Mouse (Mus musculus) midbrain, postnatal 0 days (tissue): ENCODE results near the gene Zpbp. TPM values are rescaled to one million over a fixed set of nuclear protein-coding genes. Genes with fewer than 3 reads are reported as not detected.

Source experiments
- ATAC-seq: fragments of 200-750 bp; cut with Nextera tagmentation; 2 replicates; pipeline ENCODE4 v1.8.0; 2017; ENCODE audit warnings: moderate number of reproducible peaks, mild to moderate bottlenecking, moderate TSS enrichment, moderate library complexity; ENCODE audit not compliant: low FRiP score
- DNase-seq: peaks from one replicate; pipeline ENCODE4 v3.0.0-alpha.2; 2015; ENCODE audit warnings: low spot score
- H3K27ac ChIP-seq: fragments of 300-500 bp; sonication (generic); 2 replicates; pipeline ENCODE4 v1.5.1; 2014; ENCODE audit warnings: low read depth, mild to moderate bottlenecking, low read length, mixed read lengths
- H3K27me3 ChIP-seq: fragments of 300-500 bp; sonication (generic); 2 replicates; pipeline ENCODE4 v1.6.1; 2014; ENCODE audit warnings: low read length, control low read depth, mixed read lengths; ENCODE audit not compliant: insufficient read depth
- H3K36me3 ChIP-seq: fragments of 300-500 bp; sonication (generic); 2 replicates; pipeline ENCODE4 v1.6.1; 2014; ENCODE audit warnings: low read length, control low read depth, mixed read lengths; ENCODE audit not compliant: insufficient read depth
- H3K4me1 ChIP-seq: fragments of 300-500 bp; sonication (generic); 2 replicates; pipeline ENCODE4 v1.6.1; 2014; ENCODE audit warnings: mild to moderate bottlenecking, control low read depth, antibody characterized with exemption, low read length, mixed read lengths; ENCODE audit not compliant: insufficient read depth
- H3K4me2 ChIP-seq: fragments of 300-500 bp; sonication (generic); 2 replicates; pipeline ENCODE4 v1.6.1; 2014; ENCODE audit warnings: low read depth, mild to moderate bottlenecking, low read length, mixed read lengths; ENCODE audit not compliant: poor library complexity, severe bottlenecking
- H3K4me3 ChIP-seq: fragments of 300-500 bp; sonication (generic); 2 replicates; pipeline ENCODE4 v1.5.1; 2014; ENCODE audit warnings: low read depth, mild to moderate bottlenecking, low read length, moderate library complexity
- H3K9ac ChIP-seq: fragments of 300-500 bp; sonication (generic); replicated peaks from 2 replicates; pipeline ENCODE4 v1.6.1; 2014; ENCODE audit warnings: mild to moderate bottlenecking, low read length, moderate library complexity, mixed read lengths; ENCODE audit not compliant: poor library complexity, severe bottlenecking
- H3K9me3 ChIP-seq: fragments of 300-500 bp; sonication (generic); 2 replicates; pipeline ENCODE4 v1.6.1; 2016; ENCODE audit warnings: low read length, control low read depth
- CTCF ChIP-seq: IDR thresholded peaks from 2 replicates; pipeline ENCODE4 v1.5.1; 2016; ENCODE audit warnings: antibody characterized with exemption, mild to moderate bottlenecking
- WGBS: fragments of 180-500 bp; shearing (Covaris S2); extraction: QIAGEN DNeasy Blood & Tissue Kit; methylation state at CpG from one replicate; pipeline ENCODE4 v1.1.7; 2014; 5-methylcytosine and 5-hydroxymethylcytosine counted together
- polyA plus RNA-seq: library from polyadenylated mRNA; unstranded; fragments of >200 nt; fragmentation: Nextera tagmentation; extraction: Ambion mirVana; gene quantifications from 2 replicates; pipeline ENCODE4 v1.2.1, GENCODE M21; 2015
- total RNA-seq: library from RNA; depleted of rRNA; stranded (reverse); fragments of >200 nt; gene quantifications from 2 replicates; pipeline ENCODE4 v1.2.3, GENCODE M21; 2014; rRNA removed

Gene Zpbp
- total RNA-seq, result 3.7 and 3.8 TPM in 2 replicates
- polyA plus RNA-seq, result 2.2 and 2.5 TPM in 2 replicates

DNA sequence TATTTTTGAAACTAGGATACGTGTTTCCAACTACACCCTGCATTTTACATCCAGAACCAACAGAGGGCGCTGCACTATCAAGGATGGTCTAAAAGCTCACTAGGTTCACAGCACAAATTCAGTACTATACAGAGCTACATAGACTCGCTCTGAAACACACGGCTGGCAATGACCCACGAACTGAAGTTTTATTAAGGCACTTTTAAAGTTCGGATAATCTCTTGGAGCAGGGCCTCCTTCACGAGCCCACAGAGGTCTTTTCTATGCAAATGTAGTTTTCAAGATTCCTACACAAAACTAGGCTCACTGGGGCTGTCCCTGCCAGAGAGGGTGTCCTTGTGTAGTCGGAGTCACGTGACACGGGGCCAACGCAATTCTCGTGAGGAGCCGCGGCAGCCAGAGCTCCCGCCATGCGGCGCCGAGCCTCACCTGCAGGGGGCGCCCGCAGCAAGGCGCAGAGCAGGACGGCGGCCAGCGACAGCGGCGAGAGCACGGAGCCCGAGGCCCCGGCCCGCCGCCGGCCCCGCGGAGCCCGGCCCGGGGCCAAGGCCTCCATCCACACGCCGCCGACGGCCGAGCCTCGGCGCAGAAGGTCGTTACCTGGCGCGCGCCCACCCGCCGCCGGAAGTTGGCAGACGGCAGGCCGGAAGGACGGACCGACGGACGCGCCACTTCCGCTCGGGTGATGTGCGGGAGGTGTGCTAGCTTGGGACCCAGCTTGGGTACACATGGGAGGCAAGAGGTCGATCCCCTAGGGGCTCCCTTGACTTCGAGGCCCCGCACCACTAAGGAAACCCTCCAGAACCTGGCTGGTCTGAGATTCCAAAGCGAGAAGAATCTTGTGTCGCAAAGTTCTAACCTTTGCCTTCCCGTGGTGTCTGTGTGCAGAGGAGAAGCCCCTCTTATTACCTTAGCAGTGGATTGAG, at the start of gene Zpbp, which contains the start of gene Spata48:
Gene Zpbp (minus strand): TSS at position 774 of the 926 bp plus-strand sequence.
Gene Spata48 (plus strand): TSS at position 460 of the 926 bp plus-strand sequence.
- Histone ChIP-seq H3K36me3 (no peaks in the 10 kb centered on the region), H3K4me1 (no peaks in the 10 kb centered on the region), H3K9ac (peak within 1 kb of the TSS; percentile 78), H3K27ac (peak within 1 kb of the TSS; percentile 81), H3K27me3 (no peaks in the 10 kb centered on the region), H3K4me2 (peak within 1 kb of the TSS; percentile 71), H3K9me3 (no peaks in the 10 kb centered on the region), H3K4me3 (peak within 1 kb of the TSS; percentile 69)
- TF ChIP-seq CTCF, result peak; percentile 83
- DNase-seq (peak; percentile 92), ATAC-seq (peak; percentile 96)
- WGBS, result 3% methylated on average over 65 of the region's 66 CpGs

GRCm38 (mm10) chr11:11509413-11509812, 47.2 kb upstream of the Zpbp start:
- Histone ChIP-seq H3K27me3 (no peaks in the 10 kb centered on the region), H3K9me3 (no peaks in the 10 kb centered on the region), H3K9ac (no peak overlapping the region), H3K4me3 (no peak overlapping the region), H3K36me3 (no peaks in the 10 kb centered on the region), H3K27ac (no peak overlapping the region), H3K4me2 (no peak overlapping the region), H3K4me1 (no peaks in the 10 kb centered on the region)
- no peak for ATAC-seq
- no peak for DNase-seq
- no peak for TF ChIP-seq CTCF
- WGBS, result 79% methylated on average over 2 of the region's 2 CpGs

- Histone ChIP-seq H3K27ac (no peak overlapping the region), H3K36me3 (no peaks in the 10 kb centered on the region), H3K4me1 (no peaks in the 10 kb centered on the region), H3K4me2 (no peak overlapping the region), H3K4me3 (no peak overlapping the region), H3K9me3 (no peaks in the 10 kb centered on the region), H3K9ac (no peak overlapping the region), H3K27me3 (no peaks in the 10 kb centered on the region)
- no peak for ATAC-seq
- no peak for TF ChIP-seq CTCF
- DNase-seq, result no peak
- WGBS, result 77% methylated on average over 2 of the region's 2 CpGs
Observed at GRCm38 (mm10) chr11:11506187-11506586, 44.0 kb upstream of the Zpbp start.

DNA sequence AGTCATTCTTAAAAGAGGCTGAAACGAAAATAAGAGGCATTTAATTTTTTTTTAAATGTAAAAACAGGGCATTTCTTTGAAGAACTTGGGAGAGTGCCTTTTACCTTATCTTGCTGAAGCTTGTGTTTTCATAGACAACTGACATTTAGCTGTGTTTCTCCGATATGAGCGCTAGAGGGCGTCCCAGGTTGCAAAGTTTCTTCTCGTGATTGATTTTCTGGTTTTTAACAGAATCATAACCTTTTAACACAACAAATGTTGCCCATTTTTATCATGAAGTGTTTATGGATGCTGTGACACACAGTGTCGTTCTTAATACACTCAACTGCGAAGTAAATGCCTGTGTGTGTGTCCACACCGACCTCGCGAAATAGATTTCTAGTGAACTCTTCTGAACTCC, 37.7 kb upstream of the Zpbp start:
- Histone ChIP-seq H3K4me3 (no peak overlapping the region), H3K9ac (no peak overlapping the region), H3K27me3 (no peaks in the 10 kb centered on the region), H3K27ac (no peak overlapping the region), H3K4me1 (no peaks in the 10 kb centered on the region), H3K36me3 (no peaks in the 10 kb centered on the region), H3K9me3 (no peaks in the 10 kb centered on the region), H3K4me2 (no peak overlapping the region)
- ATAC-seq (no peak), DNase-seq (peak; percentile 54)
- 18% methylated on average over 10 of the region's 10 CpGs for WGBS
- peak; percentile 81 for TF ChIP-seq CTCF

- Histone ChIP-seq H3K4me2 (no peak overlapping the region), H3K27me3 (no peaks in the 10 kb centered on the region), H3K4me3 (no peak overlapping the region), H3K27ac (no peak overlapping the region), H3K9ac (no peak overlapping the region), H3K36me3 (no peaks in the 10 kb centered on the region), H3K4me1 (no peaks in the 10 kb centered on the region), H3K9me3 (no peaks in the 10 kb centered on the region)
- no peak for DNase-seq
- no peak for ATAC-seq
- 95% methylated on average over 2 of the region's 2 CpGs for WGBS
- TF ChIP-seq CTCF, result no peak
Observed at GRCm38 (mm10) chr11:11495697-11496096, 33.5 kb upstream of the Zpbp start.

- TF ChIP-seq CTCF, result no peak
- Histone ChIP-seq H3K27ac (no peak overlapping the region), H3K4me1 (no peaks in the 10 kb centered on the region), H3K9ac (no peak overlapping the region), H3K27me3 (no peaks in the 10 kb centered on the region), H3K9me3 (no peaks in the 10 kb centered on the region), H3K4me3 (no peak overlapping the region), H3K4me2 (no peak overlapping the region), H3K36me3 (no peaks in the 10 kb centered on the region)
- 65% methylated on average over 5 of the region's 5 CpGs for WGBS
- ATAC-seq, result no peak
- no peak for DNase-seq
Observed at GRCm38 (mm10) chr11:11492044-11492443, 29.8 kb upstream of the Zpbp start.
